Mouse (Mus musculus): ENCODE results near the gene Unc13b.

Gene Unc13b

DNA sequence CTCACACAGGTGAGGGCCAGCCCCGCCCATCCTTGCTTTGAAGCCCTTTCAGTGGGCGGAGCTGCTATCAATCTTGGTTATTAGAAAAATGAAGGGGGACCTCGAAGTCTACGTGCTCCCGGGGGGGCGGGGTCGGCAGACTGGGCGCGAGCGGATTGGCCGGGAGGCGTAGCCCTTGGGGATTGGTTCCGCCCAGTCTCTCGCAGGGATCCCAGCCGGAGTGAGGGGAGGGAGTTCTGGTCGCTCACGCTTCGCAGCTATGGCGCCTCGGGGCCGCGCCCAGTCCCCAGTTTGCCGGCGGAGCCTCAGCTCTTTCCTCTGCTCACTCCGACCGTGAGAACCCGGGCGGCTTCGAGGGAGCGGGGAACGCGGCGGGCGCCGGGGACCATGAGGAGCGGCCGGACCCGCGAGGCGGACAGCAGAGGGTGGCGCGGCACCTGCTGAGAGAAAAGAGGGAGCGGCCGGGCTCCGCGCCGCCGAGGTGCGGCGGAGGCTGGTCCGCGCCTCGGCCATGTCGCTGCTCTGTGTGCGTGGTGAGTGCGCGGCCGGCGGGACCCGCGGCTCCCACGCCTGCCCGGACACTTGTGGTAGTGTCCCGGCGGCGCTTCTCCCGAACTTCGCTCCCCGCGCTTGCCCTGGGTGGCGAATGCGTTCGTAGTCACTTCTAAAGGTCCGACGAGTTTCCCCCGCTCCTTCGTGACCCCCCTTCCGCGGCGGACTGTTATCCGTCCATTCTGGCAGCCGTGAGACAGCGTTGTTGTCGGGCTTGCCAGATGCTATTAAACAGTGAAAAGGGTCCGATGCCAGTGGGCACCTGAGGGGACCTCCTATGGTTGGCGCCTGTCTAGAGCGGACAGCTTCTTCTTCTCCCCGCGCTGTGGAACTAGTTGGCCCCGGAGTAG, at the start of gene Unc13b:
TSS of gene Unc13b (plus strand) at position 201 of the 902 bp plus-strand sequence.
- peak; percentile 82 for DNase-seq (ENCODE audit: low read depth)

DNA sequence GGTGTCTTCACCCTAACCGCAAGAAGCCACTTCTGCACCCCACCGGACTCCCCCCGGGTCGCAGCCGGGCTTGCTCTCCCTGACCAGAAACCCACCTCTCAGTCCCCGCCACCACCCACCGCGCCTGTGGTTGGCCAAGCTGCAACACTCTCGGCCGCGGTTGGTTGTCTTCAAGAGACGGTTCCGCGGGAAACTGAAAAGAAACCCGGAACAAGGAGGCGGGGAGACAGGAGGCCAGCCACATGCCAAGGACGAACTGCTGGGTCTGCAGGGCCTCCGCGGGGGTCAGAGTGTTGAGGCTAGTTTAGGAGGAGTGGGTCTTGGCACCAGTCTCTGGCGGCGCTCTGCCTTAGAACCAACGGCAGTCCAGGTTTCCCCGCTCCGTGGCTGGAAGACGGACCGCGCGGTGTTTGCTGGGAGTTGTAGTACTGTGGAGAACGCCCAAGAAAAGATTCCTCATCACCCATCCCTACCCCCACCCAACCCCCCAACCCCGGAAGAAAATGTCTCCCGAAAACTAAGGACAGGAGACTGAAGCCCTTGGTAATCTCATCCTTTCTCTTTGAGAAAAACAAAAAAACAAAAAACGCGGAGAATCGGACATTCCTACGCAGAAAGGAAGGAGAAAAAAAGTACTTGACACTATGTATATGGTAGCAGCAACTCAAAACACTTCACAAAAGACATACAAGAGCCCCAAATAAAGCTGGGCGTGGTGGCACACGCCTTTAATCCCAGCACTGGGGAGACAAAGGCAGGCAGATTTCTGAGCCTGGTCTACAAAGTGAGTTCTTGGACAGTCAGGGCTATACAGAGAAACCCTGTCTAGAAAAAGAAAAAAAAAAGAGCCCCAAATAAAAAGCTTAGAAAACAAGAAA, 48.4 kb upstream of the Unc13b start, which contains the start of gene Fancg:
TSS of gene Fancg (minus strand) at position 346 of the 878 bp plus-strand sequence.
- peak; percentile 70 for DNase-seq (ENCODE audit: low read depth)

DNA sequence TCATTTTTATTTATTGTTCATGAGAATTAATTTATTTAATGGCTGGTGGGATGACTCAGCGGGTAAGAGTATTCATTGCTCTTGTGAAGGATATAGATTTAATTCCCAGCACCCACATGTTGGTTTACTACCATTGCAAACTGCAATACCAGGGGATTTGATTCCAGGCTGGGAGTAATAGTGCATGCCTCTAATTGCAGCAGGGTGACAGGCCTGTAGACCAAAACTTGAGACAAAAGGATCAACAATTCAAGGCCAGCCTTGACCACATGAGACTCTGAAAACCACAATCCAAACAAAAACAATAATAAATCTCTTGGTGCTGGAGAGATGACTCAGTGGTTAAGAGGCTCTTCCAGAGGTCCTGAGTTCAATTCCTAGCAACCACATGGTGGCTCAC, 46.7 kb upstream of the Unc13b start:
- DNase-seq (ENCODE audit: low read depth) = no peak

DNA sequence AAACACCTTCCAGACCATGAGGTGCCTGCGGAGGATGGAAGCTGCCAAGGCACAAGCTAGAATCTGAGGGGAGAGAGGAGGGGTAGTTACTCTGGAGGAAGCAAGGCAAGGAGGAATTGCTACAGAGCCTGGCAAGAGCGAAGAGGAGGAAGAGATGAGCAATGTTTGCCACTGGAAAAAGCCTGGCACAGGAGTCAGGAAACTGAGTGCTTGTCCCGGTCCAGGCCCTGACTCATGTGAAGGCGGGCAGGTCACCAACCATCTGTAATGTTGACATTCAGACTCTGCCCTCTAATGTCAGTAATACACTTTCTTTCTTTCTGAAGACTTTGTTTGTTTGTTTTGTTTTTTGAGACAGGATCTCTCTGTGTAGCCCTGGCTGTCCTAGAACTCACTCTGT, 40.6 kb upstream of the Unc13b start:
- no peak for DNase-seq (ENCODE audit: low read depth)

DNA sequence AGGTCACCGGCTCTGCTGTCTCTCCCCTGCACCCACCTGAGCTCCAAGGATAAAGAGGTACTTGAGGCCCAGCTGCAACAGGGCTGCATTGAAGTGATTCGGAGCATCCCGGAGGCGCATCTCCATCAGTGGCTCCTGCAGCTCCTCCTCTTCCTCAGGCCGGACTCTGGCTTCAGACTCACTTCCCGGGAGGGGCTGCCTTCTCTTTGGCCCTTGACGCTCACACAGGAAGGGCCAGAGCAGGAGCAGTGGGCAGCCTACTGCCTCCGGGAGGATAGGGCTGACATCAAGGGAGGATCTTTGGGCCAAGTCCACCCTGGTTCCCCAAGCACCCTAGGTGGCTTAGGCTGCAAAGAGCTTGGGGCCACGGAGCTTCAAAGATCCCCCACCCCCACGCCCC, 39.6 kb upstream of the Unc13b start:
- no peak for DNase-seq (ENCODE audit: low read depth)

DNA sequence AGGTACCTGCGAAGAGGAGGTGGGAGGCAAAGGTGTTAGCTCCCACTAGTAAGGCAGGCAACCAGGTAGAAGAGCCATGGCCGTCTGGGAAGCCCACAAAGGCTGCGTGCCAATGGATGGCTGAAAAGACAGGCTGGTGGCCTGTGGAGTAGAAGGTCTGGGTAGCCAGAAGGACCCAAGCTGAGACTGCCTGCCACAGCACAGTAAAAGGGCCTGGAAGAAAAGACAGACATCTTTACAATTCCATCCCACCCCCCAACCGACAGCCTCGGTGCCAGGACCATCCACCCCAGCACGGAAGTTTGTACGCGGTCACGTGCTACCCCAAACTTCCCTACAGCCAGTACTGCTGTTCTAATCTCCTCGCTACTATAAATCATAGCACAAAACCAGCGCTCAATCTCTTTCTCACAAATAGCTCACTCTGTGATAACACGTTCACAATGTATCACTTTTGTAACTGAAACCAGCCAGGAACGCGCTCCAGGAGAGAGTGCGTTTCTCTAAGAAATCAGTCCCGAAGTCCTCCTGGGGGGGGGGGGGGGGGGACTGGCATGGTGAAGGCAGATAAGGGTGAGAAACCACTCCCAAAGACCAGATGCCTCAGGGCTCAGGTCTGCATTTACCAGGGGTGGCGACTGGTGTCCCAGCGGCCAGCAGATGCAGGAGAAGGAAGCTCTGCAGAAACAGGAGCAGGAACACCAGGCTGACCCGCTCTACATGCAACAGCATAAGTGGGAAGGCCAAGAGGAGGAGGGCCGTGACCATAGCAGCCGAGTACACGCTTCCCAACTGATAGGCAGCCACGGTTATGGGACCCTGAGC, 38.9 kb upstream of the Unc13b start:
- DNase-seq (ENCODE audit: low read depth) = no peak

DNA sequence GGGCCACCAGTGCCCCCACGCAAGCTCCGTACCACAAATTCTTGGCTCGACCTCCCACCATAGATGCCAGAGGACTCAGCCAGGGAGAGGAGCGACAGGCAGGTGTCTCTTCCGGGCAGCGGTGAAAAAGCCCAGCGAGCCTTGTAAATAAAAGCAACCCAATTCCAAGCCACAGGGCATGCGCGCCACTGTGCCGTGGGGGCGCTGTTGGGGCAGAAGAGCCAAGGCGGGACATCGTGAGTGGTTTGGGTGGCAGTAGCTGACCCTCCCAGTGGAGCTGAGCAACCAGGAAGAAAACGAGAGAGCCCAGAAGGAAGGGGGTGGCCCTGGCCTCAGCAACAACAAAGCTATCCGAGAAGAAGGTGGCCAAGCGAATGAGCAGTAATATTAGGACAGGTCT, 37.9 kb upstream of the Unc13b start:
- no peak for DNase-seq (ENCODE audit: low read depth)

DNA sequence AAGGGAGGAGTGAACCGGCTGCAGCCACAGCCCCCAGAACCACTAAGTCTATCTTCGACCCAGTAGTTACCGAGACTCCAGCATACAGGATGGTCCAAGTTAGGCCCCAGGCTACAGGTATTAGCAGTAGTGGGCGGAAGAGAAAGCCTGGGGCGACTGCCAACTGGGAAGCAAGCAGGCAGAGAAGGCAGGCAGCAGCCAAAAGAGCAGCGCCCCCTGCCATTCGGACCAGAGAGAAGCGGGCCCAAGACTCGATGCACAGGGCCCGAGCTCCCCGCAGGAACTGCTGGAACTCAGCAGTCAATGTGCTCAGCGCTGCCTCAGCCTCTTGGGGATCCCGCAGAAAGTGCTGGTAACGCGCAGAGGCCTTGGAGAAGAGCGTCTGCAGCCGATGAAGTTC, 37.4 kb upstream of the Unc13b start:
- no peak for DNase-seq (ENCODE audit: low read depth)

DNA sequence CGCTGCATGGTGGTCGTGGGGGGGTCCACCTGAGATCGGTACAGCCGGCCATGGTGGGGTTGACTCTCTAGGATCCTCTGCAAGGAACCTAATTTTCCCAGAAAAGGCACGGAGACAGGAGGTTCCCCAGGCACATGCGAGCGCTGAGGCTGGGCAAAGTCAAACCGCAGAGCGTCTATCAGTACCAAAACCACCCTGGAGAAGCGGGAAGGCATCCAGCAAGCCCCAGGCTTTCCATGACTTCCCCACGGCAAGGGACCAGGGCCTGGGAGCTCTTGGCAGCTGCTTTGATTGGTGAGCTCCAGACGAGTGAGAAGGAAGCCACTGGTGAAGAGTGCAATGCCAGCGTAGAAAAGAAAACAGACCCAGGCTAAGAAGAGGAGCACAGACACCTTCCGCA, 34.1 kb upstream of the Unc13b start:
- DNase-seq (ENCODE audit: low read depth) = no peak

DNA sequence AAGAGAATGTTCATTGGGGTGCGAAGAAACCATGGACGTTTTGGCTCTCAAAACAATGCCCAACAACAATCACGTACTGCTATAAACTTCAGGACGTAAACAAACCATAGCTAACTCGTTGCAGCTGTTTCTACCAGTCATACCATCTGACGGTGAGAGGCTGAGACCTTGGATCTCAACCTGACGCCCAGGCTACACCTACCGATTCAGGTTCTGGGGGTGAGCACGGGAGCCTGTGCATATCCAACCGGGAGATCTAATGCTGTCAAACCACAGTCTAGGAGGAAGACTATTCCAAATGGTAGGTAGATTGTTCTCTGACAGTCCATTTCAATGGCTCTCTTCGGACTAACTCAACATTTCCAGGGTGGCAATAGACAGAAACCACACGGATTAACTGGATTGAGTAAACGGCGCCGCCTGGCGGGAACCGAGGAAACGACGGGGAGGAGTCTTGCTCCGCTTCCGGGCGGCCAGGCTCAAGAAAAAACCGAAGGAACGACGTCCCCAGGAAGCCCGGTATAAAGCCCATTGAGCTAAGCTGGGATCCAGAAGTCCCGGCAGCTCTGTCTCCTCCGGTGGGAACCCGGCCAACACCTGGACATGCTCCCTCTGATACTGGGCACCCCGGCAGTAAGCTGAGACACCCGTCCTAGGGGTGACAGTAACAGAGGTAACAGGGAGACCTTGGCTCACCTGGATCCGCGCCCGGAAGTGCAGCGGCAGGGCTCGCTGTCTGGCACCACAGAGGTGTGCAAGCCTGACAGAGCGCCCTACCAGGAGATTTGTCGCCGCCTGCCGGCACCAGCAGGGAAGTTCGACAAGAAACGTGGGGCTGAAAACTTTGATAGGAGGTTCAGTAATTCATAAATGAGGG, 33.4 kb upstream of the Unc13b start, which contains the start of gene Pigo:
TSS of gene Pigo (minus strand) at position 736 of the 877 bp plus-strand sequence.
- peak; percentile 94 for DNase-seq (ENCODE audit: low read depth)

DNA sequence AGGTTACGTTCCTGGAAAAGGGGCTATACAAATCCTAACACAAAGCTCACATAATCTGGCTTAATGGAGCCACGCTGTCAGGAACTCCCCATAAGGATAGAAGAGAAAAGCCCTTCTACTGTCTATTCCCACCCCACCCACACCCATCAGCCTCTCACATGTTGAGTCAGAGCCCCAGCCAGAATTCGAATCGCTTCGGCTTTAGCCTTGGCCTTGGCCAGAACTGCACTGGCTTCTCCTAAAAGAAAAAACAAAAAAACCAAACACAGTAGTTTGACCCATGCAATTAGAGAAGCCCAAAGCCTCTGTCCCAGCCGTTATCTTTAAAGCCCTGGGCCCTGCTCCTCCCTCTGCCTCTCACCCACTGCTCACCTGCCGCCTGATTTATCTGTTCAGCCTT, 29.6 kb upstream of the Unc13b start:
- no peak for DNase-seq (ENCODE audit: low read depth)

DNA sequence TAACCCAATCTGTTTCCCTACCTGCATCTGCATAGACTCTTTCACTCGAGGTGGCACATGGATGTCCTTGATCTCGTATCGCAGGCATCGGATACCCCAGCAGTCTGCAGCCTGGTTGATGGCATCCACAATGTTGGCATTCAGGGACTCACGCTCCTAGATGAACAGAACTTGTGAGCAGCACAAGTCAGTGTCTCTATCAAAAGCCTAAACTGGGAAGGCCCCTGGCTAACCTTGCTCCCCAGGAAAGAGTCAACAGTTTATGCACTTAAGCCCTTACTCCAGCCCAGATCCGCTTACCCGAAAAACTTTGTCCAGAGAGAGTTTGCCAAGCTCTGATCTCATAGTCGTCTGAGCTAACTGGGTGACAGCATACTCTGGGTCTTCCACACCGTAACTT, 29.0 kb upstream of the Unc13b start:
- no peak for DNase-seq (ENCODE audit: low read depth)

DNA sequence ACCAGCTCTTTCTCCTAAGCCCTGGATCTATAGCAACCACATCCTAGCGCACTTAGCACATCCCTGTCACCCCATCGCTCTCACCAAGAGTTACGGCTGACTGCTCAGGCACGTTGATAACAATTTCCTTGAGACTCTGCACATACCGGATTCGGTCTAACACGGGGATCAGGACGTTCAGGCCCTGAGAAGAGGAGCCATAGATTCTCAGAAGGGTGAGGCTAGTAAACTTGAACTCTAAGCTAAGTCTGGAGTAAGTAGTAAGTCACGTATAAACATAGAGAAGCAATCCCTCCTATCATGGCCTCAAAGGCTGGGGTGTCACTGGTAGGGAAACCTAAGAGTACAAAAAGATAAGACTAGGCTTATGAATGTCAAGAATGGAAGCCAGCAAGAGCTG, 28.4 kb upstream of the Unc13b start:
- no peak for DNase-seq (ENCODE audit: low read depth)

DNA sequence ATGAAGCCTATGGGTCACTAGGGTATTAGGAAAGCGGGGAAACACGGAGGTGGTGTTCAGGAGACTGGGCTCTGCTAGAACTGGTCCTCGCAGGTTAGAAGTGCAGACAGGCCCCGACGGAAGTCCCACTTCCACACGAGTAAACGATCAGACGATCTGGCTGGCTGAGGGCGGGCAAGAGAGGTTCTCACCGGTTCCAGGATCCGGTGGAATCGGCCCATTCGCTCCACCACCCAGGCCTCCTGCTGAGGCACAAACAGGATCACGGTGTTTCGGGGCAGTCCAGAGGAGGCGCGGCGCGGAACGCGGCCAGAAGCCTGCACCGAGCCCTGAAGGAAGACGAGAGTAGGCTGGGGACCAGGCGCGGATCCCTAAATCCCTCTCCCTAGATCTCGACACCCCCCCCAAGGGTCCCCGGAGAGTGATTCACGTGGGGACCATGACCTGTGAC, 27.9 kb upstream of the Unc13b start:
- DNase-seq (ENCODE audit: low read depth) = no peak

DNA sequence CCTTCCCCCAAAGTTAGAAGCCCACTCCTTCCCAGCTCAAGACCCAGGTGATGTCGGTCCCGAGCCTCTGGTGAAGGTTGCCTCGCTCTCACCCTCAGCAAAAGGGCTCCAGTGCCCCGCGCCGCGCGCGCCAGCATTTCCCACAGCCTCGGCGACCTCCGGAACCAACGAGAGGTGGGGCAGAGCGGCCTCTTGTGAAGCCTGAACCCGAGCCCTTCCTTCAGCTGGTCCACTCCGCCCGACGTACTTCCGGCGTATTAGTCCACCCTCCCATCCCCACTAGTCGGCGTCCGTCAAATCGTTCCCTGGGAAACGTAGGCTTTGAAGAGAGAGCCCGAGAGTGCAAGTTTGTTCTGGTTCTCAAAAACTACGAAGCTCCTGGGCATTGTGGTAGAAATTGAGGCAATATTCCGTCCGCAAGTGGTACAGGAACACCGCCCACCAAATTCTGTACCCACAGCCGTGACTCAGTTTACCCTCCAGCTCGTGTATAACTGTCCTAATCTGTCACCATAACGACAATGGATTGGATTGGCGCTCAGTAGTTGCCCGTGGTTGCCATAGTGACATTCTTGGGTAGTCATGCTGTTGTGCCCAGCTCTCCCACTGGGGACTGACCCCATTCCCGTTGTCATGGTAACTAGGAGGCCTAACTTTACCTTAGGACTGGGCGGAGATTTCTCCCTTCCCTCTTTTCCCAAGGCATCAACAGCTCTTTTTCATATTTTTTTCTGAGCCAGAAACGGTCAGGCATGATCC, 27.3 kb upstream of the Unc13b start, which contains the start of gene Stoml2:
TSS of gene Stoml2 (minus strand) at position 474 of the 759 bp plus-strand sequence.
- DNase-seq (ENCODE audit: low read depth) = peak; percentile 88

DNA sequence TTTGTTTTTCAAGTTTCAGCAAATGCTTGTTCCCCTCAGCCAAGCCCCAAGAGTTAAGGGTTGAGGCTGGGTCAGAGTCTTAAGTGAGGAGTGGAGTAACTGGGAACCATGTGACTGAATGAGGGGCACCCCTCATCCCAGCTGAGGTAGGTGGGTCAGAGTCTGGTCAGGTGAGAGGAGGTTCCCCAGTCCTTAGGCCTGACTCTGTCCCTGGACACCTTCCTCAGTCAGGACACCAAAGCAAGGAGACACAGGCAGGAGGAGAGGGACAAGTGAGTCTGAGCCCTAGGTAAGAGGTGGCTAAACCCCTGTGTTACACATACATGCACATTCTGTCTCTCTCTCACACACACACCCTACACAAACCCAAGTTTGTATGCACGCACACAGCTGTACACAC, 26.3 kb upstream of the Unc13b start:
- DNase-seq (ENCODE audit: low read depth) = no peak

DNA sequence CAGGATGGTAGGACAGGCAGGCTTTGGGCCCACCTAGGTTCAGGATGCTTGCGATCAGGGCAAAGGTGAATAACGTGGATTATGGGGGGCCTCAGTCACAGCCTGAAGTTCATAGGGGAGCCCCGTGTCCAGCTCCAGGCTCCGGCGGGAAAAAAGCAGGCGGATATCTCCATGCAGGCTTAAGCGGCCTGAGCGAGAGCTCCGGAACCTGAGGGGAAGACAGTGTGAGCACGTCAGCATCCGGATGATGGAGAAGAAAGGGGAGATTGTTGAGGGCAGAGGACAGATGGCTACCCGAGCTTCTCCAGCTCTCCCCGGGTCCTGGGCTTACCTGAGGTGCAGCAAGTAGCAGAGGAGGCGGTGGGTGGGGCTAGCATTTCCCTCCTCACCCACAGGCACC, 25.3 kb upstream of the Unc13b start:
- DNase-seq (ENCODE audit: low read depth) = no peak

DNA sequence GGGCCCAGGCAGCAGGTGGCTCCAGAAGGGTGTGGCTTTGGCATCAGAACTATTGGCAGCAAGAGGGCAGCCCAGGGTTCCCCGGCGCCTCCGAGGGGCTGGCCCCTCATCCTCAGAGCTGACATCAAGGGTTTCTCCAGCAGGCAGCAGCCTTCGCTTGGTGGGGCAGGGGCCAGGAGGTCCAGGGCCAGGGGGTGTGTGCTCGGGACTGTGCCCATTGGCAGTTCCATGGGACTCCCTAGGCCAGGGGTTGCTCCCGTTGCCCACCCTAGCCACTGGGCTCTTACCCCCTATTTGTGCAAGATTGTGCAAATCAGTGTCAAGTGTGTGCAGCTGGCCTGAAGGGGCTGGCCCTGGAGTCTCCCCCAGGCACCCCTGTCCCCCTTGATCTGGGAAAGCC, 22.9 kb upstream of the Unc13b start:
- DNase-seq (ENCODE audit: low read depth) = no peak

DNA sequence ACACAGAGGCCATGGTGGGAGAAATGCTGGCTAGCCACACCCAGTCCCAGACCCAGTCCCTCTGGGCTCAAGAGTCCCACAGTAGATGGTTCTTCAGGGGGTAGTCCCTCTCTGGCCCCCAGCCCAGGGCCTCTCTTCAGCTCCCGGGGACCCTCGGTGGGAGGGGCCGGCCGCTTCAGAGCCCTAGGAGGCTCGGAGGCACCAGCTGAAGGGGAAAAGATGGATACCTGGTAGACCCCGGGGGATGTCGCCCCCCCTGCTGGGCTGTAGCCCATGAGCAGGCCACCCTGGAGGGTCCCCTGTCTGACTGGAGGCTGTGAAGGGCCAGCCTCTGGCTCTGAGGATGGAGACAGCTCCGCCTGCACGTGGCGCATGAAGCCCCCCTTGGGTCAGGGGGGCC, 22.4 kb upstream of the Unc13b start:
- no peak for DNase-seq (ENCODE audit: low read depth)

Data from c-Kit-positive CD71-negative TER-119-negative erythroid progenitor cells, embryonic 14.5 days (primary cell).